In the genomic region with DNA sequence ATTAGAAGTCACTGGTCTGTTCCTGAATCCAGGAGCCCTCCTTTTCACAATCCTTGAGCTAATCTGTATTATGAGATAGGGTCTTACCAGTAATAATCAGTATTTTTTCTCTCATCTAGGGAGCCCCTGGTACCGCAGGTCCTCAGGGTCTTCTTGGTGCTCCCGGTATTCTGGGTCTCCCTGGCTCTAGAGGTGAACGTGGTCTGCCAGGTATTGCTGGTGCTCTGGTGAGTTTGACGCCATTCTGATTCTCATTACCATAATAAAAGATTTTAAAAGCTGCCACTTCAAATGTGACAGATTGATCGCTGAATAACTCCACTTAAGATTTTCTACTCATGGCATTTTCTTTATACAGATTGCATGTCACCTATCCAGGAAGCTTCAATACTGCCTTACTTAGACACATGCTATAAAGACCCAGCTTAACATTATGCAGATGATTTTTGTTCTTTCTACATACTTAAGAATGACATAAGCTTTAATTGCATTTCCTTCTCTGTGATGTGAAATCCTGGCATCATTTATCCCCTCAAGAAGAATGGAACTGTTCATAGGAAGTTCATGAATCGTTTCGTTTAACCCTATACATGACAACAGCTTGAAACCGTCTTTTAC, we compare ENCODE assay signal across 12 mouse cellular contexts.
"Had no signal": no experiment of that assay in that cellular context is flagged by ENCODE, and none has a peak within 500 bp of the region (broad histone marks: within the 10 kb centered on the region; RNA-seq: fewer than 3 reads in every experiment).

No protein-coding gene starts in this region.

- H3K9ac ChIP-seq: limb, embryonic 12.5 days; liver, embryonic 14.5 days; midbrain, embryonic 12.5 days; neural tube, embryonic 13.5 days; stomach, embryonic 15.5 days had no signal

- H3K27me3 ChIP-seq: limb, embryonic 12.5 days; midbrain, embryonic 12.5 days; neural tube, embryonic 13.5 days; stomach, embryonic 15.5 days had no signal

- DNase-seq: kidney, postnatal 14 days; lung, adult 18-20 months; retina, postnatal 1 day; right cerebral cortex, postnatal 4 days; thymus, adult 2 months; thymus, postnatal 25 days had no signal

- H3K36me3 ChIP-seq: midbrain, embryonic 12.5 days; neural tube, embryonic 13.5 days had no signal

- H3K4me2 ChIP-seq: limb, embryonic 12.5 days; midbrain, embryonic 12.5 days; neural tube, embryonic 13.5 days; stomach, embryonic 15.5 days had no signal

- H3K4me3 ChIP-seq: limb, embryonic 12.5 days; midbrain, embryonic 12.5 days; neural tube, embryonic 13.5 days; stomach, embryonic 15.5 days had no signal

- H3K4me1 ChIP-seq: limb, embryonic 12.5 days; midbrain, embryonic 12.5 days; neural tube, embryonic 13.5 days; stomach, embryonic 15.5 days had no signal

- H3K9me3 ChIP-seq: limb, embryonic 12.5 days; midbrain, embryonic 12.5 days; neural tube, embryonic 13.5 days; stomach, embryonic 15.5 days had no signal

- H3K27ac ChIP-seq: limb, embryonic 12.5 days; liver, embryonic 14.5 days; midbrain, embryonic 12.5 days; neural tube, embryonic 13.5 days; stomach, embryonic 15.5 days had no signal

- ATAC-seq: midbrain, embryonic 16.5 days had no signal
